Mouse (Mus musculus) spleen, postnatal 10 days (tissue): ENCODE data around the gene Selenoo.

Experiments
- DNase-seq, 2 experiments: peaks; one replicate each; pipeline ENCODE4 v3.0.0; 2021 to 2022; ENCODE audit warnings: low spot score in 2 of 2

Gene Selenoo

GRCm38 (mm10) chr15:89148496-89149270 lies 59.8 kb downstream of the Selenoo start:
- no peak for DNase-seq

- DNase-seq: peak in 1 of 2 experiments; percentile 41
These were observed 60.6 kb downstream of the Selenoo start, which contains the start of gene Mapk11 for GRCm38 (mm10) chr15:89149271-89150040. Gene Mapk11, minus strand, starts transcription at chr15:89149628.
